Comparison of ENCODE assay signal across 13 mouse cellular contexts in the genomic region with DNA sequence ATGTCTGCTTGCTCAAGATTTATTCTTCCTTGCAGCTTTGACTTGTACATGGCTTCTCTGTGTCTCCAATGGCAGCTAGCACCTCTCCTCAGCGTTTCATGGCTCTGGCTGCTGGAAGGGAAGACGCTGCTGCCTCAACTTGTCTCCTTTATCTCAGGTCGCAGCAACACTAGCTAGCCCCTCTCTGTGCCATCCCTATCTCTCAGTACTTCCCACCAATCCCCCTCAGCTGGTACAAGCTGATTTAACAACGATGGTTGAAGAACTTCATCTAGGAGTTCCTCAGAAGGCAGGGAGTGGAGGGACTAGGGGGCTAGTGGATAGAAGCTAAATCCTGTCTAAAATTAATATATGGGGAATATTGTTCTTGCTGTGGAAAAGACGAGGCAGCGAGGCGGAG.
"Had no signal": no experiment of that assay in that cellular context is flagged by ENCODE, and none has a peak within 500 bp of the region (broad histone marks: within the 10 kb centered on the region; RNA-seq: fewer than 3 reads in every experiment).

No protein-coding gene starts in this region.

- ATAC-seq: inflammation-experienced regulatory T-cells, adult 6 months; intestine, embryonic 16.5 days had no signal

- H3K9me3 ChIP-seq: lung, embryonic 15.5 days had no signal

- H3K4me3 ChIP-seq: lung, embryonic 15.5 days had no signal

- H3K9ac ChIP-seq: lung, embryonic 15.5 days had no signal

- H3K27me3 ChIP-seq: lung, embryonic 15.5 days had no signal

- DNase-seq: kidney, adult 18-20 months; kidney, adult 9 months; kidney, postnatal 14 days; kidney, postnatal 4 days; lung, adult 18-20 months; lung, postnatal 10 days; lung, postnatal 36 days; midbrain, embryonic 14.5 days; thymus, adult 18-20 months; thymus, postnatal 36 days had no signal

- H3K27ac ChIP-seq: lung, embryonic 15.5 days had no signal

- H3K36me3 ChIP-seq: lung, embryonic 15.5 days had no signal

- H3K4me2 ChIP-seq: lung, embryonic 15.5 days had no signal
